Mouse (Mus musculus) cerebral cortex, adult 2 months (tissue): ENCODE data around the gene Olfr1211.

Experiments used
- WGBS: fragments of 180-500 bp; shearing (Covaris S2); methylation state at CpG from one replicate; pipeline ENCODE4 v1.1.7; 2018; 5-methylcytosine and 5-hydroxymethylcytosine counted together

Olfr1211 gene

GRCm38 (mm10) chr2:88938011-88938410 lies at the start of gene Olfr1211:
Gene Olfr1211 (minus strand): TSS chr2:88938111.
- 86% methylated on average over 1 of the region's 1 CpGs for WGBS

GRCm38 (mm10) chr2:88980181-88980580 lies 42.3 kb upstream of the Olfr1211 start, which contains the start of gene Gm13762:
Gene Gm13762 (minus strand): TSS chr2:88980281.
- 91% methylated on average over 1 of the region's 1 CpGs for WGBS

GRCm38 (mm10) chr2:88953669-88954068 lies 15.8 kb upstream of the Olfr1211 start, which contains the start of gene Olfr1212:
Gene Olfr1212 (plus strand): TSS chr2:88953969.

GRCm38 (mm10) chr2:88915057-88915456 lies 22.9 kb downstream of the Olfr1211 start, which contains the start of gene Olfr1209:
Gene Olfr1209 (minus strand): TSS chr2:88915157.
- WGBS, result 83% methylated on average over 3 of the region's 3 CpGs

GRCm38 (mm10) chr2:88902211-88902610 lies 35.7 kb downstream of the Olfr1211 start, which contains the start of gene Olfr1208:
Gene Olfr1208 (minus strand): TSS chr2:88902311.

